Mouse (Mus musculus) gastrocnemius, postnatal 25 days (tissue): ENCODE measurements at regions not wholly inside any gene's neighbourhood (a gene's known extent, or its start where the extent isn't known, plus 50 kb on each side); places are given as distances from the start of the nearest gene placed in this dataset.
"Not testable (repeated sequence)": the region's sequence is repeated elsewhere in the genome, so short reads cannot be mapped to it uniquely, and the experiment has no call there.

Experiments used
- DNase-seq: peaks from one replicate; pipeline ENCODE4 v3.0.0; 2022

DNA sequence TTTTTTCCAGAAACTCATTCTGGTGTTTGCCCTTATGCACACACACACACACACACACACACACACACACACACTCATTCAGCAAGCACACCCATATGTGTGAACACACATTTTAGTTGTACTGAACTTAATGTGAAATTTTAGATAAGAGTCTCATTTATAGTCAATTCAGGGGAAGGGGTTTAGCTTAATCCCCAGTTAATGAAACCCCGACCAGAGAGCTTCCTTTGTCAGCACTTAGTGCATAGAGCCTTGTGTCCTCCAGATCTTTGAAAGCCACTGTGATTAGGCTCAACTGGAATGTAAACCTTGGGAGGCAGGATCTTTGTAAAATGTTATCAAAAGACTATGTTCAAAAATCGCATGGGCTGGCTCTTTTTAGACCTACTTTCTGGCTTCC lies 53.4 kb downstream of the Rps12 start:
- no peak for DNase-seq

DNA sequence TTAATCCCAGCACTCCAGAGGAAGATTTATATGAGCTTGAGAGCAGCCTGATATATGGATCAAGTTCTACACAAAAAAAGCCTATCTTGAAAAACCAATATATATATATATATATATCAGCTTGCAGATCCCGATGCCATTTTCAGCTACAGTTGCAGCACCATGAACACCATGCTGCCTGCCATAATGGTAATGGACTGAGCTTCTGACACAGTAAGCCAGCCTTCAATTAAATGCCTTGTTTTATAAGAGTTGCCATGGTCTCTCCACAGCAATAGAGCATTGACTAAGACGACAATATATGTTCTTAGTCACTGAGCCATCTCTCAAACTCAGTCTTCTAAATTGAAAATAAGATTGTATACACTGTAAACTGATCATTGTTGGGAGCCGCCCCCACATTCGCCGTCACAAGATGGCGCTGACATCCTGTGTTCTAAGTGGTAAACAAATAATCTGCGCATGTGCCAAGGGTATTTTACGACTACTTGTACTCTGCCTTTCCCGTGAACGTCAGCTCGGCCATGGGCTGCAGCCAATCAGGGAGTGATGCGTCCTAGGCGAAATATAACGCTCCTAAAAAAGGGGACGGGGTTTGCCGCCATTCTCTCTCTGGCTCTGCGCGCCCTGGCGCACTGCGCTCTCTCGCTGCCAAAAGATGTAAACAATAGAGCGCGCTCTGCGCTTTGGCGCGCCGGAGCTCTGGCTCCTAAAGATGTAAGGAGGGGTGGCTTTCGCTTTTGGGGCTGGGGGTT lies 60.9 kb downstream of the Rps12 start:
- DNase-seq: not testable (repeated sequence)

DNA sequence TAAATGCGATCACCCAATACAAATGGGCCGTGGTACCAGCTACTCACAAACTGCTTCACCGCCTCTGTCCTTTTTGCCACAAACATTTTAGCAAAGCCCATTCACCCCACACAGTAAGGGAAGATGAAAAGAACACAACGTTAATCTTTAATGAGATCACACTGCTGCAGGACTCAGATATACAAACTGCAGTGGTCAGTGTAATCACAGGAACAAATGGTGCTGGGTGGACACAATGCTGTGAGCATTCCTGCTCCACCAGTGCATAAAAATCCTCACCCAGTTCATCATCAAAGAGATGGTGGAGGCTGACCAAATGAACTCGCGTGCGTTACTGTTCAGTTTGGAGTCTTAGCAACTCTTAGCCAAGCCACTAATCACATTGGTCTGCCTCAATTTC lies 69.0 kb downstream of the Rps12 start:
- no peak for DNase-seq

DNA sequence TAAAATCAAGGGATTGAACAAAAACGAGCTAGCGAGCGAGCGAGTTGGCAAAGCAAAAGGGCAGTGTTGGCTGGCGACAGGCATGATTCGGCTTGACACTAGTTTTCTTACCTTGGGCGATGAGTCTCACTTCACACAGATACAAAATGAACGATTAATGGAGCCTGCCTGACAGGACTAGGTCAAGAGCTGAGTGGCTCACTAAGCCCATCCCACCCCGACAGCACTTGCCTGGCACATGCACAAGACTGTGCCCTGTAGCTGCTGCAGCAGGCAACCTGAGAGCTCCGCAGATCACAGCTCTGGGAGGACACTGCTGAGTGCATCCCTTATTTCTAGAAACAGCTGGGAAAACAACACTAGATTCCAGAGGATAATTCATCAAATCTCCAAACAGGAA lies 71.6 kb downstream of the Rps12 start:
- DNase-seq: no peak

DNA sequence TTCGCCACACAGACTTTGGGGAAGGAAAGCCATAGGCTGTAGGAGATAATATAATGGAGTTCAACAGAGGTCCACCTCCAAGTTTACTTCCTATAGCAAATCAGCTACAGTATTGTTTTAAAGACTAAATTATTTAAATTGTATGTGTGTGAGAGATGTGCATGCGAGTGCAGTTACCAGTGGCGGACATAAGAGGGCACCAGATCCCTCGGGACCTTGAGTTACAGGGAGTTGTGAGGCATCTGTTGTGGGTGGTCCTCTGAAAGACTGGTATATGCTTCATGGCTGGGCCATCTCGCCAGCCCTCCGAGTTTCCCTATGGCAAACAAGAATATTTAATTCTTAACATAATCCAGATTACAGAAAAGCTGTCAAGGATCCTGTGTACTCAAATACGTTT lies 72.0 kb downstream of the Rps12 start:
- no peak for DNase-seq

DNA sequence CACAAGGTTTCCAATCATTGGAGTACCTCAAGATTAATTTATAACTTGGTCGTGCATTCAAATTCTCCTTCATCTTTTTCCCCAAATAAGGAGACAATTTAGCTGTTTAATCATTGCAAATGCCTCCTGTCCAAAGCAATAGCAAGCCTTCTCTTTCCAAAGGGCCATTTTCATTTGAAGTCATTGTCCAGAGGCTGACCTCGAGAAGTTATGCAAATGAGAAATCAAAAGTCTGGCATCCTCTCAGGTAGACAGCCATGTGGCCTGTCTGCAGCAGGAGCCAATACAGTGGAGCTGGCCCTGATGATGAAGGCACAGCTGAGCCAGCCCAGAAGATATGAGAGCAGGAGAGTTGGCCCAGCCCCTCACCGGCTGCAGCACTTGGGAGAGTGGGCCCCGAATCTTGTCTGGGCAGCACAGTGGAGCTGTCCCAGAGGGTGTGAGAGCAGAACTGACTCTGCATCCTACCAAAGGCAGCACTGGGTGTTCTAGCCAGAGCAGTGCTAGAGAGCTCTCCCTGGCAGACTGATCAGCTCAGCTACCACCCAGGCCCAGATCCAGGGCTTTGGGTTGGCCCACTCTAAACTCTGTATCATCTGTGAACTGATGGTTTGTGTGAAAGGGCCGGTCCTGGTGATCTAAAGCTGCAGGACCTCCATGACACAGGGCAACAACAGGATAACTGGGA lies 74.2 kb downstream of the Rps12 start:
- no peak for DNase-seq

DNA sequence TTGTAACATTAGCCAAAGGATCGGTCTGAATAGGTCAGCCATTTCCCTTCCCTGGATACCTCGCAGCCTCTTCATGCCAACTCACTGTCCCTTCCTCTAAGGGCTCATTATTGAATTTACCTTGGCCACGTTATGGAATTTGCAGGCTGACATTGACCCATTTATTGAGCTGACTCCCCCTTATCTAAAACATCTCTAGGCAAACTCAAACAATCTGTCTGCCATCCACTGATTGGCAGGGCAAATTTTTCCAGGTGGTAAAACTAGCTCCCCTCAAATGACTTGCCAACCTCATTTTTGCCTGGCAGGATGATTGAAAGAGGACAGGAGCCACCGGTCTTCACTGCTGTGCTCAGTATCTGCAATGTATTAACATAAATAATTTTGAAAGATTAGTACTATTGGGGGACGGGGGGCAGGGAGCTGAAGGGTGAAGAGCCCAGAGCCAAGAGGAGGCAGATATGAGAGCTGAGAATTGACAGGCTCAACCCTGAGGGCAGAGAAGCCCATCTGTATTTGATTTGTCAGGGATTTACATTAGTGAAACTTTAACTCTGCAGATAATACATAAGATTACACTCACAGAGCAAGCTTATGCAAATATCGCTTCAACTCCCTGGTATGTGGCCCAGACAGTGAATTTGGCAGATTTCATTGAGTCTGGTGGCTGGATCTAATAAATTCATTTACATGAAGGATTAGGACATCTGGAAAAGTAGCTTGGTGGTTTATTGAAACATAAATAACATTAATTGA lies 75.5 kb downstream of the Rps12 start:
- DNase-seq: no peak

DNA sequence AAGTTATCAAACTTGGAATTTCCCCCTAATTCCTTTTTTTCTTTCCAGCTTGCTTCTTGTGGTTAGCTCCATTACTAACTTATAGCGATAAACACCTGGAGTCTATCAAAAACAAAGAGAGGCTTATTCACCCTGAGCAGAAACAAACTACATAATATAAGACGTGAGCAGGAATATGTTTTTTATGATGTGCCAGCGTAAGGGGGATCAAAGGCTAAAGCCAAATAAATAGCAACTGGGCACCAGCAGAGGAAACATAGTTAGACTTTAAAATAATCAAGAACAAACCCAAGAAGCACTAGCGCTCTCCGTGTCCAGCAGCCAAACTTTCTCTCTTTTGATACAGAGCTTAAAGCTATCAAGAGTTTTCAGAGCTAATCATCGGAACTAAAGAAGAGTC lies 76.1 kb downstream of the Rps12 start:
- no peak for DNase-seq

DNA sequence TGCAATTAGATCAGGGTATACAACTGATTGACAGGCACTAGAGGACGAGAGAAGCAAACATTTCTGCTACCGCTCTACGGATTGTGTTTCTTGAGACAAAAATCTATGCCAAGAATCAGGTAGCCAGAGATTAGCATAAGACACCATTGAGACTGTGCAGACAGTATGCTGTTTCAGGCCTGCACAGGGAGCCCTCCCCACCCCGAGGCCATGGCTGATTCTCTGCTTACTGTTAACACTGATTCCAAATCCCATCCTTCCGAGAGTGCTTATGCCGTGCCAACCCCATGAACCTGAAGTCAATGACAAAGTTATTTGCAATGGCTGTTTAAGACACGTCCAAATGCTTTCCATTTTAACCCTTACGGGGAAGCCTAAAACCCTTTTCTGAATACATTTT lies 78.8 kb downstream of the Rps12 start:
- no peak for DNase-seq

DNA sequence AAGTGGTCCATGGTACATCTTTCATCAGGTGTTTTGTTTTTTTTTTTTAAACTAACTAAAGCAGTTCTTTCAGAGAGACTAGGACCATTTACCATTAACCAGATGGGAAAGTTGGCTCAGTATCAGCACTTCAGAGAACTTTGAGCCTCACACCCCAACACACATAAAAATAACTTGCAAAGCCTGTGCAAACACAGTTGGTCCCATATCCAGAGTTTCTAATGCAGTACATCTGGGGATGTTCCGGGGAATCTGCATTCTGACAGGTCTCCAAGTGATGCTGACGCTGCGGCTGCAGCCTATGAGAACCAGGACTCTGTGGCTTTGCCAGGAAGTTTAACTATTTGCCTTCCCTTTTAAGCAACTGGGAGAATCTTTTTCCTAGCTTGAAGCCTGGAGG lies 79.9 kb downstream of the Rps12 start:
- DNase-seq: no peak

DNA sequence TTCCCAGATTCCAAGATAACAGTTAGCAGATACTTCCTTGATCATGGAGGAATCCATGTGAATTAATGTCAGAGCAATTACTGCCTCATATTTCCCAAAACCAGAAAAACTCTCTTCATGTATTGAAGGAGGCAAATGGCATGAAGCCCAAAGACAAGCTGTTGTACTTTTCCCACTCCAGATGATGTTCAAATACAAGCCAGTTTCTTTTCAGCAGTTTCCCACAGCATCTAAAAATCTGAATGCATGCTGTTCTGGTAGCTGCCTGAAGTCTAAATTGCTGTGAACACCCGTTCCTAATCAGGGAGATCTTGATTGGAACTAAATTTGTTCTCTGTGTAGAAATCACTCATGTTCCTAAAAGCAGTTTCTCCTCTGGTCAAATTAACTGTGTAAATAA lies 83.0 kb downstream of the Rps12 start:
- no peak for DNase-seq

DNA sequence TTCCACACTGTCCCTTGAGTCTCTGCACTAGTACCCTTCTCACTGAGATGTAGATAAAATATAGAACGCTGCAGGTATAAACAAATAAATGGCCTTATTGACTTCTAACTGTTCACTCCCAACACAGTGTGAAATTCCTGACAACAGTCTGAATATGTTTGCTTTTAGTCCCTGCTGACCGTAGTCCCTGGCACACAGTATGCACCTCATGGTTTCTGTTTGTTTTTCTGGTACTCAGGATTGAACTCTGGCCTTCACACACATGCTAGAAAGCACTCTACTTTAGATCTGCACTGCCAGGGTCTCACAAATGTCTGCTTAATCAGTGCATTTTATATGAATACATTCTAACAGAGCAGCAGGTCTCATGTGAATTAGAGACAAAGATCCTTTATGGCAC lies 95.8 kb downstream of the Rps12 start:
- DNase-seq: no peak

DNA sequence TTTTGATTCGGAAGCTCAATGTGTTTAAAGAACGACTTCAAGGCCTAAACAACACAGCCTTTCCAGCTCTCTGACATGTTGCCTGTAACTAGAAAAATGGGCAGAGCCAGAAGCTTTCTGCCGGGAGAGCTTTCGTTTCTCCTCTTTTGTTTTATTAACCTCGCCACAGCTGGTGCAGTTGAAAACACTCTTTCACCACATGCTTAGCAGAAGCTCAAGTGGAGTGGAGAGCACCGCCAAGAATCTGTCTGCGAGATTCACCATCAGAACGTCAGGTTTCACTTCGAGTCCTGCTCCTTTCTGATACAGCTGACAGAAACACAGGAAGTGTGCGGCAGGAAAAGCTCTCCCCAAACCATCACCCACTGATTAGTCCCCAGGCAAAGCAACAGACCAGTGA lies 100.1 kb downstream of the Rps12 start:
- no peak for DNase-seq

DNA sequence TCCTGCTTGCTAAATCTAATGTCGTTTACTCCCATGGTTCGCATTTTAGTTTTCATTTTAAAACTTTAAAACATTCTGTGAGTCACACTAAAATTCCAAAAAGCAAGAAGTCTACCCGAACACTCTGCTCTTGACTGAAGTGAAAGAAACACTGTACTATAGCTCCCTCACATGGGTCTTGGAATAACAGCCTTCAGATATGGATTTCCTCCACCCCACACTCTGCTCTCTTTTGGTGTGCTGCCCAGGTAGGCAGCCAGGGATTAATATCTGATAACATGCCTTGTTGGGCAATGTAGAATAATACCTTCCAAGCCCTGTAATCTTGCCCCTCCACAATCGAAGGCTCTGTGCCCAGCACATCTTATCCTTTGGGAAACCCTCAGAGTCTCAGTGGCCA lies 104.0 kb downstream of the Rps12 start:
- DNase-seq: peak; percentile 10

DNA sequence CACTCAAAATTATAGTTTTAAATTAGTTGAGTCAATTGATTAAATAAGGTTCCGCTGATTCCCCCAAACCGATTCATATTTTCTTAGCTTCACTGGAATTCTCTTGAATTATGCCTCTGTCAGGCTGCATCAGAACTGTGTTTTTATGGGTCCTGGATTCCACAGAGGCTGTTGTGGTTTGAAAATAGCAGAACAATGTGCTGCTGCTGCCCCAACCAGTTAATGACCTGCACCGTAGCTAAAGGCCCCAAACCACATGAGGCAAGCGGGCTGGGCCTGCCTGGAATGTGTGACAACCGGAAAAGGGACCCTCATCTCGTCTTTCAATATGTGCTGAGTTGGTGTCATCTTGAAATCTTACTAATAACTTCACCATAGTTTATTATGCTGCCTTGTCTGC lies 111.2 kb downstream of the Rps12 start:
- no peak for DNase-seq

DNA sequence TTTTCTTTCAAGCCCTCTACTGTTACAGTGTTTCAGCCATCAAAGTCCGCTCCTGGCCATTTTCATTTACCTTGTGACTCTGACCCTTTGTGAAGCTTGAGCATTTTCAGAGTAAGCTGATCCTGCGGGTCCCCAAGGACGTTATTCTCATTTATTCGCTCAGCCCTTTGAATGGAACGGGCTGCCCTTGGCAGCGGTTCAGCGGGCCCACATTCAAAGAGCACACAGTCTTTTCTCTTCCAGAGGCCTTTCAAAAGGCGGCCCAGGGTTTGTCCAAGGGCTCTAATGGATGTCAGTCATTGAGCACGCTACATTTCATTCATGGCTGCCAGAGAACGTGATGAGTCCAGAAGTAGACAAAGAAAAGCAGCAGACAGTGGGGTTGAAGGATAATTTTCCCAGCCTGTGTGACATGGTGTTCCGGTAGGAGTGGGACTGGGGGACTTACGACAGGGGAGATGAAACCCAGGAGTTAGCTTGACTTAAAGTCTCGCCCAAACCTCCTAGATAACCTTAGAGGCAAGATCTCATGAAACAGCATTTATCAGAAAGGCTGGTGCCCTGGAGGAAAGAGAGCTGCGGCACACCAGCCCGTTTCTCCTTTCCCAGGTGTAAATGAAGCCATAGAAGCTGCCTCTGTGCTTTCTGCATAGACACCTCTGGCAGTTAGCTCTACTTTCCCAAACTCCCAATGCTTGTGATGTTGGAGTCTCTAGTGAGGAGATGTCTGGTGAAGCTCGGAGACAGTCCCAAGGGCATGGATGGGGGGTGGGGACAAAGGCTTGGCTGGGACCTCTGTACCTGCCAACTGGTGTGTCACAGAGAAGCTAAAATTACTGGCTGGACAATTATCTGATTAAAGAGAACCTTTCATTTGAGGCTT lies 112.2 kb downstream of the Rps12 start:
- peak; percentile 28 for DNase-seq

DNA sequence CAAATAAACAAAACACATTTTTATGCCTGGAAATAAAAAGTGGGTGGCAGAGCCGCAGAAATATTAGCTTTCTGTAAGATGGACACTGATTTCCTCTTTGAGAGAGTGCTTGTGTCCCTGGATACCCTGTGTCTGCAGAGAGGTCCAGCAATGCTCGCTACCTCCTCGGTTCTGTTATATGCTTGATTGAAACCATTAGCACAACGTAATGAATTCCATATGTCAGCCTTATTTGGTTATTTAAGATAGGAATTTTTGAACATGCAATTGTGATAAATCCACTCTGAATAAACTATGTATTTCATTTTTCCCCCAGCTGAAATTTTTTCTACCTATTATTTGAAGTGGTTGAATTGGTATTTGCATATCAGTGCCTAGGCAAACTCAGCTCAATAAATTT lies 114.8 kb downstream of the Rps12 start:
- no peak for DNase-seq

DNA sequence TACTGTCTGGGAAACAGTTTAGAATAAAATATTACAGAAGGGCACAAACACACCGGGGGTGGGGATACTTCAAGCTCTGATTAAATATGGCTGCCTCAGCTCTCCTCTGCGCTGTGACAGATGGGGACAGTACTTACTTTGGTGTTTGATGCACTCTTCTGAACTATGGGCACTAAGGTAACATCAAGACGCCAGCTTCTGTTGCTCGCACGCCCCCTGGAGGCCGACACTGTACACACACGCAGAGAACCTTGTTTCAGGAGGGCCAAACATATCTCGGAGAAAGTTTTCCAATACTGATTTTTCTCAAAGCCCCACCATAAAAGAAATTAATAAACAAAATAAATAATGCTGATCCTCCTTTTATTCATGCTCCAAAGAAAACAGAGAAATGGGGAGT lies 115.6 kb downstream of the Rps12 start:
- no peak for DNase-seq

DNA sequence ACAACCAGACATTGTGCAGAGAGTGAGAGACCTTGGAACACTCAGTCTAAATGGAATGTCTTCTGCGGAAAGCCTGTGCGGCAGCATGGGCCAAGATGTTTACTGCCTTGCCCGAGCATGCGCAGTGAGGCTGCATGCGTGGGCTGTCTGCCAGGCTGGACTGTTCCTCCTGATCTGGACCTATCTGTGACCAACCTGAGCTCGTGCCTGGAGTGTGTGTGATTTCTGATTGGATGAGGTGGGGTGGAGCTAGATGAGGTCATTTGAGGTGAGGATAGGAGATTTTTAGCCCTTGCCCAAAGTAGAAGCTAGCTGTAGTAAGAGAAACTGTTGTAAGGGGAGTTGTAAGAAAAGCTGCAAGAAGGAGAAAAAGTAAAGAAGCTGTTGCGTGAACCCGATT lies 121.2 kb downstream of the Rps12 start:
- not testable (repeated sequence) for DNase-seq

DNA sequence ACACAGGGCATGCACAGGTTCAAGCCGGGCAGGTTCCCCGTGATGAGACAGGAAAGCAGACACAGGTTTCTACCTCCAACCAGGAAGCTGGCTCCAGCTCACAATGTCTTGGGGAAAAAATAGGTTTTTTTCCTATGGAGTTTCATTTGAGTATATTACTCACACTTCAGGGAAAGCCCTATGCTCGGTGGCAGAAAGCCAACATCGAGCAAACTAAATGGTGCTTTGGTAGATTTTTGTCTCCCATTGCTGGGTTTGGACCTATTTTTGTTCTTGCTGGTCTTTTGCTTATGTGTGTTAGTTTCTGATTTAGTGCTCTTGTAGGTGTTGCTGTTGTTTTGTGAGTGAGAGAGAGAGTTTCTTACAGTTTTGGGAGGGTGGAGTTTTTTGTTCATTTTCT lies 160.9 kb downstream of the Rps12 start:
- DNase-seq: no peak

DNA sequence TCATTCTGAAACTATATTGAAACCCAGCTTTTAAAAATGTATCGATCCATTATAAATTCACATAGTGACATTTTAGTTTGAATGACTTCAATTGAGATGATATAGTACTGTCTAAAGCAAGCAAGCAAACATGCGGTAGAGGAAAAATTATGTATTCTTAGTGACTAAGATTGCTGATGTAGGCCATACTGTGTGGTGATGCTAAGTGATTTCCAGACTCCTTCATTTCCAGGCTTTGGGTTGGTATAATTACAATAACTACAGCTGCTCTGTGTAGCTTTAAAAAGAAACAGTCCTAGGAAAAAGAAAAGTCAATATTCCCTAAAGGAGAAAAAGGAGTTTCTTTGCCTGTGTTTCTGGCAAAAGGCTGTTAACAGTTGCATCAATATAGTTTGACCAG lies 175.0 kb downstream of the Rps12 start:
- DNase-seq: no peak

DNA sequence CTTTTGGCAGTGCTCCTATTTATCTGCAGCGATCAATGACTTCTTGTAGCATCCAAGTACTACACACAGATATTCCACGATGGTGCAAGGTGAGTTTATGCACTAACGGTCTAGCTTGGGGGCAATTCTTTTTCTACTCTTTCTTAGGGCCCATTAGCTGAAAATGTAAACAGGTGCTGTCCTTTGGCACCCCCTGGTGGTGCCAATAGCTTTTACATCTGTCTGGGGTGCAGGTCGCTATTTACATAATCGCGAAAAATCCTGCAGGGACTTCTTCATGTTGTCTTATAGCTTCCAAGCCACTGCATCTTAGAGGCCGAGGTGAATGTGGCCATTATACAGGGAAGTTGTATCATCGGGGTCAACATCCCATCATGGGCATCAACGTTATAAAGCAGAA lies 175.9 kb downstream of the Rps12 start:
- peak; percentile 36 for DNase-seq
